Mouse (Mus musculus): ENCODE results near the gene Pim2. TPM values are rescaled to one million over a fixed set of nuclear protein-coding genes. Genes with fewer than 3 reads are reported as not detected.
"Not testable (repeated sequence)": the region's sequence is repeated elsewhere in the genome, so short reads cannot be mapped to it uniquely, and the experiment has no call there.

The Pim2 gene
- total RNA-seq, 2 experiments from 2014 or later: 39.1 to 39.9 TPM

GRCm38 (mm10) chrX:7904441-7904840 is 26.4 kb downstream of the Pim2 start:
- DNase-seq (ENCODE audit: low spot score in 2 of 2): no peak

- no peak for DNase-seq (ENCODE audit: low spot score in 2 of 2)
Measured at GRCm38 (mm10) chrX:7907735-7908134, 29.7 kb downstream of the Pim2 start, which contains the start of gene Gm10491. Gm10491 (minus strand) TSS chrX:7907835.

GRCm38 (mm10) chrX:7909242-7909641 is 31.2 kb downstream of the Pim2 start, which contains the start of gene Gm10490:
Gm10490 (plus strand) TSS chrX:7909542.
- not testable (repeated sequence) for DNase-seq (ENCODE audit: low spot score in 2 of 2)

- DNase-seq (ENCODE audit: low spot score in 2 of 2): no peak
Measured at GRCm38 (mm10) chrX:7910473-7910872, 32.4 kb downstream of the Pim2 start.

- peak in 1 of 2 experiments; percentile 46 for DNase-seq (ENCODE audit: low spot score in 2 of 2)
Measured at GRCm38 (mm10) chrX:7915669-7916068, 37.6 kb downstream of the Pim2 start.

- DNase-seq (ENCODE audit: low spot score in 2 of 2): not testable (repeated sequence)
Measured at GRCm38 (mm10) chrX:7917960-7918359, 39.9 kb downstream of the Pim2 start.

GRCm38 (mm10) chrX:7919601-7920383 is 41.7 kb downstream of the Pim2 start, which contains the start of gene Pcsk1n:
Pcsk1n (plus strand) TSS chrX:7919822.
- DNase-seq (ENCODE audit: low spot score in 2 of 2): peak; percentile 46 to 63

- DNase-seq (ENCODE audit: low spot score in 2 of 2): peak in 1 of 2 experiments; percentile 5
Measured at GRCm38 (mm10) chrX:7922032-7922431, 44.0 kb downstream of the Pim2 start.

- DNase-seq (ENCODE audit: low spot score in 2 of 2): no peak
Measured at GRCm38 (mm10) chrX:7926266-7926665, 48.2 kb downstream of the Pim2 start.

- DNase-seq (ENCODE audit: low spot score in 2 of 2): no peak
Measured at GRCm38 (mm10) chrX:7927116-7927515, 49.1 kb downstream of the Pim2 start.

- DNase-seq (ENCODE audit: low spot score in 2 of 2): no peak
Measured at GRCm38 (mm10) chrX:7928270-7928790, 50.3 kb downstream of the Pim2 start, which contains the start of gene Eras. Eras (minus strand) TSS chrX:7928607.

Other genes with a start within 250 kb of the Pim2 start
- gene Syp, start 239.8 kb upstream of the Pim2 start, total RNA-seq (2021): 1,000 to 10,000 TPM; 1,418 to 1,453 TPM
- 1 to 10 TPM; 2.0 TPM for gene Prickle3, start 221.0 kb upstream of the Pim2 start, total RNA-seq (2021)
- 10 to 100 TPM; 14.9 to 19.3 TPM for gene Plp2, start 206.9 kb upstream of the Pim2 start, total RNA-seq (2021)
- under 1 TPM in 1 of 2 experiments, not detected in 1; 0.42 TPM for gene Magix, start 197.0 kb upstream of the Pim2 start, total RNA-seq (2021)
- 10 to 100 TPM; 35.5 to 38.4 TPM for gene Gpkow, start 181.1 kb upstream of the Pim2 start, total RNA-seq (2021)
- 10 to 100 TPM; 34.3 to 41.8 TPM for gene Wdr45, start 163.9 kb upstream of the Pim2 start, total RNA-seq (2021)
- gene Gm45208, start 156.0 kb upstream of the Pim2 start, total RNA-seq (2021): not detected
- 10 to 100 TPM; 85.0 to 98.9 TPM for gene Praf2, start 149.8 kb upstream of the Pim2 start, total RNA-seq (2021)
- gene Ccdc120, start 127.4 kb upstream of the Pim2 start, total RNA-seq (2021): 10 to 100 TPM; 23.0 to 24.5 TPM
- gene Tfe3, start 115.7 kb upstream of the Pim2 start, total RNA-seq (2021): 10 to 100 TPM; 28.8 to 38.6 TPM
- gene Gripap1, start 88.5 kb upstream of the Pim2 start, total RNA-seq (2021): 10 to 100 TPM; 86.1 to 93.0 TPM
- gene Kcnd1, start 56.0 kb upstream of the Pim2 start, total RNA-seq (2021): 10 to 100 TPM; 11.8 to 12.0 TPM
- gene Otud5, start 36.9 kb upstream of the Pim2 start, total RNA-seq (2021): 10 to 100 TPM; 67.3 to 67.8 TPM
- gene Slc35a2, start 5.8 kb downstream of the Pim2 start, total RNA-seq (2021): 10 to 100 TPM; 46.7 to 47.4 TPM
- 10 to 100 TPM; 79.4 to 87.7 TPM for gene Pqbp1, start 21.0 kb downstream of the Pim2 start, total RNA-seq (2021)
- gene Timm17b, start 21.1 kb downstream of the Pim2 start, total RNA-seq (2021): 10 to 100 TPM; 31.8 to 33.2 TPM
- not detected for gene Gm10491, start 29.6 kb downstream of the Pim2 start, total RNA-seq (2021)
- not detected for gene Gm10490, start 31.3 kb downstream of the Pim2 start, total RNA-seq (2021)
- 100 to 1,000 TPM; 307 to 355 TPM for gene Pcsk1n, start 41.6 kb downstream of the Pim2 start, total RNA-seq (2021)
- not detected for gene Eras, start 50.3 kb downstream of the Pim2 start, total RNA-seq (2021)
- gene Hdac6, start 69.6 kb downstream of the Pim2 start, total RNA-seq (2021): 10 to 100 TPM; 59.2 to 60.6 TPM
- gene Gata1, start 99.8 kb downstream of the Pim2 start, total RNA-seq (2021): not detected
- 1 to 10 TPM in 1 of 2 experiments, under 1 TPM in 1; 0.78 to 1.2 TPM for gene Glod5, start 140.2 kb downstream of the Pim2 start, total RNA-seq (2021)
- 10 to 100 TPM; 30.4 to 30.7 TPM for gene Suv39h1, start 196.5 kb downstream of the Pim2 start, total RNA-seq (2021)
- gene Was, start 212.2 kb downstream of the Pim2 start, total RNA-seq (2021): 1 to 10 TPM; 1.2 to 1.7 TPM